Mouse (Mus musculus) left cerebral cortex, postnatal 10 days (tissue): ENCODE results near the gene Copb2. TPM values are rescaled to one million over a fixed set of nuclear protein-coding genes. Genes with fewer than 3 reads are reported as not detected.

ENCODE experiments used
- DNase-seq, 2 experiments: peaks; one replicate each; pipeline ENCODE4 v3.0.0; 2021 to 2022; ENCODE audit warnings: low spot score in 2 of 2, mixed read lengths in 1 of 2; ENCODE audit errors: extremely low spot score in 1 of 2
- intact Hi-C: fragments of 180-260 bp; cut with DNase I; formaldehyde crosslinking; loops from one replicate; pipeline ENCODE4 v1.15.1; 2025
- total RNA-seq, 2 experiments: library from RNA; stranded (reverse); gene quantifications; 2 replicates each; pipeline ENCODE4 v1.2.3; 2021

Copb2 gene
- total RNA-seq, 2 experiments from 2014 or later: 101 TPM

DNA sequence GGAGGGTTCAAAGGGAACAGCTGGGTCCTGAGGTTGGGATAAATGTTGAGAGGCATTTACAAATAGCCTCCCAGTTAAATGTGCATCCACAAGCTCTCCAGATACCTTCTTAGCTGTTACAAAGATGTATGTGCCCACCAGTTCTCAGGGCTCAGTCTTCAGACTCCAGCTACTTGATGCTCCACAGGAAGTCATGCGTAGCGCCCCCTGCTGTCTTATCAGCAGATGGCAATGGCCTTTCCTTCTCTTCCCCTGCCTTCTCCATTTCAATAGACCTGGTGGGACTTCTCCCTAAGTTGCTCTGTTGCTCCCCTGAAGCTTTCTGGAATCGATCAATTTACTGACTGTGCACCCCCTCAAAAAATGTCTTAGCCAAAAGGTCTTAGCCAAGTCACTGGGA, 65.0 kb downstream of the Copb2 start:
- intact Hi-C loops: no loop called here
- no peak for DNase-seq

DNA sequence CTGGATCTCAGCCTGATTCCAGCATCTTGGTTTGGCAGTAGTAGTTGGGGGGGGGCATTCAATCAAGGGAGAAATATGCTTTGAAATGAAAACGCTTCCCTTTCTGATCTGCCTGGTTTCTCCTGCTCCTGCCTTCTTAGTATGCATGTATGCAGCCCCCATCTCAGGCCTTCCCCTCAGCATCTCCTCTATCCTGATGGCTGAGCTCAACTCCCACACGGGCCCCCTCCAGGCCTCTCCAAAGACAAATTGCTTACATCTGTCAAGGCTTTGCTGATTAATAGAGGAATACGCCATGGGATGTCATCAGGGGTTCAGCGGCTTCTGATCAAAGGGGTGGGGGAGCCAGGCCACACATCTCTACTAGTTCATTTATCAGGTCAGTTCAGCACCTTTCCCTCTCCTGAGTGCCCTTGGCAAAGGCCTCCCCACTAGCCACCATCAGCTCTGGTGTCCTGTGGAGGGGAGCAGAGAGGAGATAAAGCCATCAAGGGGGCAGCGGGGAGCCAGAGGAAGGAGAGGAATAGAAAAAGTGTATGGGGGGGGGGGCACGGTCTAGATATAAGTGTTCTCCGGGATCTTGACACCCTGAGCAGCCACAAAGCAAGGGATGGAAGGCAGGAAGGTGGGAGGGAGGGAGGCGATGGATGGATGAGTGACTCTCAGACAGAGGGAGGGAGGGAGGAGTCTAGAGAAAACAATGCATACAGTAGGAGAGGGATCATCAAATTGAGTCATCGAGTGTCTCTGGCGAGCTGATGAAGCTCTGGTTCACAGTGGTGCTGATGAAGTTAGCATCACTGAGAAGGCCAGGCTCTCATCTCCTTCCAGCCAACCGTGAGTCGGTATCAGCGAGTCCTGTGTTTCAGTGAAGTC, 70.0 kb downstream of the Copb2 start:
- DNase-seq: no peak
- intact Hi-C loops: no loop called here

Other genes starting within 250 kb of the Copb2 start
- gene Rbp1, start 140.8 kb upstream of the Copb2 start, total RNA-seq: 1 to 10 TPM; 5.8 to 6.1 TPM
- not detected for gene Rbp2, start 77.6 kb upstream of the Copb2 start, total RNA-seq
- 10 to 100 TPM; 29.0 to 29.5 TPM for gene Mrps22, start 37.9 kb downstream of the Copb2 start, total RNA-seq